Mouse (Mus musculus) megakaryocyte, embryonic 14.5 days (primary cell): ENCODE results near the gene Ikzf2.

ENCODE experiments used
- FLI1 ChIP-seq: IDR thresholded peaks from 2 replicates; pipeline ENCODE4 v1.6.1; 2012; ENCODE audit warnings: low read length, inconsistent platforms, mixed read lengths
- GATA1 ChIP-seq: IDR thresholded peaks from 3 replicates; pipeline ENCODE4 v1.6.1; 2012; ENCODE audit warnings: mixed read lengths, low read length, inconsistent platforms, borderline replicate concordance

GRCm38 (mm10) chr1:69654955-69655354 is 32.1 kb downstream of the Ikzf2 start:
- TF ChIP-seq GATA1: no peak
- TF ChIP-seq FLI1: no peak
